51 mouse cellular contexts compared by ENCODE assay signal in genomic region chr11:87904331-87904730, GRCm38 (mm10). TPM values are rescaled to one million over a fixed set of nuclear protein-coding genes. Genes with fewer than 3 reads are reported as not detected.
"Had no signal": no experiment of that assay in that cellular context is flagged by ENCODE, and none has a peak within 500 bp of the region (broad histone marks: within the 10 kb centered on the region; RNA-seq: fewer than 3 reads in every experiment).

No protein-coding gene starts in this region.

- H3K4me3 ChIP-seq: heart, embryonic 12.5 days; heart, embryonic 13.5 days; heart, embryonic 15.5 days; hindbrain, embryonic 10.5 days; hindbrain, embryonic 12.5 days; hindbrain, embryonic 13.5 days; hindbrain, embryonic 15.5 days; intestine, embryonic 15.5 days; kidney, embryonic 15.5 days; layer of hippocampus, adult 2 months; left cerebral cortex, adult 2 months had no signal

- H3K27me3 ChIP-seq: heart, embryonic 15.5 days; hindbrain, embryonic 12.5 days; hindbrain, embryonic 13.5 days; hindbrain, embryonic 15.5 days; intestine, embryonic 15.5 days; kidney, embryonic 15.5 days had no signal

- H3K27ac ChIP-seq: heart, embryonic 13.5 days; heart, embryonic 15.5 days; hindbrain, embryonic 10.5 days; hindbrain, embryonic 12.5 days; hindbrain, embryonic 13.5 days; hindbrain, embryonic 14.5 days; hindbrain, embryonic 15.5 days; hindbrain, postnatal 0 days; intestine, embryonic 15.5 days; kidney, embryonic 15.5 days; kidney, postnatal 0 days; layer of hippocampus, adult 2 months; left cerebral cortex, adult 2 months had no signal

- H3K9me3 ChIP-seq: heart, embryonic 12.5 days; heart, embryonic 13.5 days; heart, embryonic 15.5 days; hindbrain, embryonic 10.5 days; hindbrain, embryonic 12.5 days; hindbrain, embryonic 13.5 days; hindbrain, embryonic 15.5 days; intestine, embryonic 15.5 days; kidney, embryonic 15.5 days had no signal

- DNase-seq: heart, postnatal 10 days; heart, postnatal 14 days; heart, postnatal 36 days; kidney, adult 11 months; kidney, adult 18-20 months; kidney, adult 2 months; kidney, adult 8-10 months; kidney, adult 9 months; kidney, postnatal 10 days; kidney, postnatal 14 days; kidney, postnatal 25 days; kidney, postnatal 36 days; kidney, postnatal 4 days; layer of hippocampus, adult 9-11 months; layer of hippocampus, postnatal 36 days had no signal

- H3K4me1 ChIP-seq: heart, embryonic 13.5 days; heart, embryonic 15.5 days; hindbrain, embryonic 10.5 days; hindbrain, embryonic 12.5 days; hindbrain, embryonic 13.5 days; hindbrain, embryonic 15.5 days; intestine, embryonic 15.5 days; kidney, embryonic 15.5 days had no signal

- H3K36me3 ChIP-seq: heart, embryonic 12.5 days; heart, embryonic 13.5 days; heart, embryonic 15.5 days; hindbrain, embryonic 10.5 days; hindbrain, embryonic 12.5 days; hindbrain, embryonic 13.5 days; hindbrain, embryonic 15.5 days; intestine, embryonic 15.5 days; kidney, embryonic 15.5 days had no signal

RNA-seq across cellular contexts. Expression of gene Olfr463, which starts 7.1 kb away (rescaled TPM):
- total RNA-seq: heart, postnatal 10 days; heart, postnatal 14 days; heart, postnatal 25 days; heart, postnatal 36 days; hematopoietic stem cell, adult 5-6 weeks; hindbrain, postnatal 0 days; layer of hippocampus, adult 18-20 months; layer of hippocampus, adult 2 months; layer of hippocampus, adult 8-10 months; layer of hippocampus, postnatal 10 days; layer of hippocampus, postnatal 14 days; layer of hippocampus, postnatal 25 days; layer of hippocampus, postnatal 36 days; left cerebral cortex, adult 18-20 months; left cerebral cortex, adult 2 months; left cerebral cortex, adult 8-10 months had no signal
- polyA plus RNA-seq: heart, embryonic 11.5 days; heart, embryonic 12.5 days; heart, embryonic 13.5 days; heart, embryonic 14.5 days; heart, embryonic 15.5 days; heart, embryonic 16.5 days; heart, postnatal 0 days; hindbrain, embryonic 10.5 days; hindbrain, embryonic 11.5 days; hindbrain, embryonic 12.5 days; hindbrain, embryonic 13.5 days; hindbrain, embryonic 14.5 days; hindbrain, embryonic 15.5 days; hindbrain, embryonic 16.5 days; hindbrain, postnatal 0 days; inflammation-experienced regulatory T-cells, adult 6 months; intestine, embryonic 14.5 days; intestine, embryonic 15.5 days; intestine, embryonic 16.5 days; intestine, postnatal 0 days; kidney, adult 2 months; kidney, embryonic 14.5 days; kidney, embryonic 15.5 days; kidney, embryonic 16.5 days; kidney, postnatal 0 days; large intestine, adult 2 months had no signal

RNA-seq across cellular contexts. Expression of gene Olfr462, which starts 12.3 kb away (rescaled TPM):
- total RNA-seq: heart, postnatal 10 days; heart, postnatal 14 days; heart, postnatal 25 days; heart, postnatal 36 days; hematopoietic stem cell, adult 5-6 weeks; hindbrain, postnatal 0 days; layer of hippocampus, adult 18-20 months; layer of hippocampus, adult 2 months; layer of hippocampus, adult 8-10 months; layer of hippocampus, postnatal 10 days; layer of hippocampus, postnatal 14 days; layer of hippocampus, postnatal 25 days; layer of hippocampus, postnatal 36 days; left cerebral cortex, adult 18-20 months; left cerebral cortex, adult 2 months; left cerebral cortex, adult 8-10 months had no signal
- polyA plus RNA-seq: heart, embryonic 11.5 days; heart, embryonic 12.5 days; heart, embryonic 13.5 days; heart, embryonic 14.5 days; heart, embryonic 15.5 days; heart, embryonic 16.5 days; heart, postnatal 0 days; hindbrain, embryonic 10.5 days; hindbrain, embryonic 11.5 days; hindbrain, embryonic 12.5 days; hindbrain, embryonic 13.5 days; hindbrain, embryonic 14.5 days; hindbrain, embryonic 15.5 days; hindbrain, embryonic 16.5 days; hindbrain, postnatal 0 days; inflammation-experienced regulatory T-cells, adult 6 months; intestine, embryonic 14.5 days; intestine, embryonic 15.5 days; intestine, embryonic 16.5 days; intestine, postnatal 0 days; kidney, adult 2 months; kidney, embryonic 14.5 days; kidney, embryonic 15.5 days; kidney, embryonic 16.5 days; kidney, postnatal 0 days; large intestine, adult 2 months had no signal

RNA-seq across cellular contexts. Expression of gene Olfr464, which starts 16.4 kb away (rescaled TPM):
- total RNA-seq: heart, postnatal 10 days; heart, postnatal 14 days; heart, postnatal 25 days; heart, postnatal 36 days; hematopoietic stem cell, adult 5-6 weeks; layer of hippocampus, adult 18-20 months; layer of hippocampus, adult 2 months; layer of hippocampus, adult 8-10 months; layer of hippocampus, postnatal 10 days; layer of hippocampus, postnatal 14 days; layer of hippocampus, postnatal 25 days; layer of hippocampus, postnatal 36 days had no signal
- polyA plus RNA-seq: heart, embryonic 11.5 days; heart, embryonic 12.5 days; heart, embryonic 13.5 days; heart, embryonic 14.5 days; heart, embryonic 15.5 days; heart, embryonic 16.5 days; heart, postnatal 0 days; hindbrain, embryonic 10.5 days; hindbrain, embryonic 11.5 days; hindbrain, embryonic 12.5 days; hindbrain, embryonic 14.5 days; inflammation-experienced regulatory T-cells, adult 6 months; intestine, embryonic 14.5 days; intestine, embryonic 15.5 days; intestine, embryonic 16.5 days; intestine, postnatal 0 days; kidney, adult 2 months; kidney, embryonic 14.5 days; kidney, embryonic 15.5 days; kidney, embryonic 16.5 days; kidney, postnatal 0 days; large intestine, adult 2 months had no signal

RNA-seq across cellular contexts. Expression of gene Epx, which starts 29.0 kb away (rescaled TPM):
- total RNA-seq: heart, postnatal 10 days; heart, postnatal 14 days; heart, postnatal 25 days; heart, postnatal 36 days; layer of hippocampus, adult 2 months; layer of hippocampus, postnatal 36 days; left cerebral cortex, adult 18-20 months had no signal
- polyA plus RNA-seq: heart, embryonic 11.5 days; hindbrain, embryonic 10.5 days; hindbrain, embryonic 11.5 days; hindbrain, embryonic 13.5 days; hindbrain, embryonic 14.5 days; inflammation-experienced regulatory T-cells, adult 6 months; intestine, postnatal 0 days; kidney, adult 2 months had no signal
